Mouse (Mus musculus): ENCODE measurements around the gene Olfr1260.

Olfr1260 gene

DNA sequence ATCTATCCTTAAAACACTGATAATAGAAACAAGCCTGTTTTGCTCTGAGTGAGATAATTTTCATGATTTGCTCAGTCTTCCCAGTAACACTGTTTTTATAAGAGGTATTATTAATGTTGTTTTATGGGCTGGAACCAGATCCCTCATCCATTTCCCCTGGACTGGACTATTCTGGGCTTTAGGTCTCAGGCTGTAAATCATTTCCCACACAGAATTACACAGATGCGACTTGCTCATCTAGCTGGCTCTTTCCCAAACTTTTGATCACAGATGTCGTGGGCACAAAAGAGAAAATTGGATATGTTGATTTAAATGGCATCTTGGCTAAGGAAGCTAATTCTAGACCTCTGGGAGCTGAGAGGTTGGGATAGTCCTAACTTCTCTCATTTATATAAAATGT is at the start of gene Olfr1260:
TSS of gene Olfr1260 (plus strand) at position 157 of the 400 bp plus-strand sequence.
- DNase-seq (ENCODE audit: low read depth, low spot score) = no peak

DNA sequence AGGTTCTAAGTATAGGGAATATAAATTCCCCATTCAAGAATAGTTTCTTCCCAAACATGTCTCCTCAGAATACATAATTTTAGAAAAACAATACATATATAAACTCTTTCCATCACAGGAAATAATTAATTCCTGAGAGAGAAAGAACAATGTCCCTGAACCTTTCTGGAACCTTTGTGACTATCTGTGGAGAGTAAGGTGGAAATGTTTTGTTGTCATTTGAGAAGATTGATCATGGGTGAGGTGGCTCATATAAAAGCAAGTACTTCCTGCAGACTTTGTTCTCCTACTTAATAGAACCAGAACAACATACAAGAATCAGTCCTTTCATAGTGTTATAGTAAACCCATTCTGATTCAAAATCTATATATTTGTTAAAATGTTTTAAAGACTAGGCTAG is 47.1 kb upstream of the Olfr1260 start, which contains the start of gene Olfr1258:
TSS of gene Olfr1258 (plus strand) at position 301 of the 400 bp plus-strand sequence.
- DNase-seq (ENCODE audit: low read depth, low spot score) = no peak

DNA sequence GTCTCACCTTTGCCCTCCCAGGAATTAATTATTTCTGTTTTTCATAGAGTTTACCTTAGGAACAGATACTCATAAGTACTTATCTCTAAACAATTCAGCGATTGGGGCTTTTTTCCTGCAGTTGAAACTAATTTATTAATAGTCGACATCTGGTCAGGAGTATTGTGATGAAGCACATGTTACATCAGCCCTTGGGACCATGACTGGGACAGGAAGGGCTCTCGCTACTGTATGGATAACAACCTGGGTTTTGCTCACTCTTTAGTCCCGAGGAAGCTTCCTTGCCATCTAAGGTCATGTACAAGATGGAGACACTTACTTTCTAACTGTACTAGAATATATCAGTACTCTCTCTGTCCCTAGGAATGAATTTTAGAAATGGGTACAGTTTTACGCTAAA is 25.6 kb upstream of the Olfr1260 start, which contains the start of gene Olfr1259:
TSS of gene Olfr1259 (minus strand) at position 101 of the 400 bp plus-strand sequence.
- no peak for DNase-seq (ENCODE audit: low read depth, low spot score)

DNA sequence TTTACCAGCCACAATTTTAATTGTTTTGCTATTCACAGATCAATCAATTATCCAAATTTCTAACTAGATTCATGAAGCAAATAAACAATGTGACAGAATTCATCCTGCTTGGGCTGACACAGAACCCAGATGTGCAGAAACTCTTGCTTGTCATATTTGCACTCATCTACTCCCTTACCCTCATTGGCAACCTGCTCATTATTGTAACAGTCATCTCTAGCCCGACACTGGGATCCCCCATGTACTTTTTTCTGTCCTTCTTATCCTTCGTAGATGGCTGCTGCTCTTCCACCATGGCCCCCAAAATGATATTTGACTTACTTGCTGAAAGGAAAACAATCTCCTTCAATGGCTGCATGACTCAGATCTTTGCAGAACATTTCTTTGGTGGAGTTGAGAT is 3.6 kb downstream of the Olfr1260 start:
- DNase-seq (ENCODE audit: low read depth, low spot score) = no peak

DNA sequence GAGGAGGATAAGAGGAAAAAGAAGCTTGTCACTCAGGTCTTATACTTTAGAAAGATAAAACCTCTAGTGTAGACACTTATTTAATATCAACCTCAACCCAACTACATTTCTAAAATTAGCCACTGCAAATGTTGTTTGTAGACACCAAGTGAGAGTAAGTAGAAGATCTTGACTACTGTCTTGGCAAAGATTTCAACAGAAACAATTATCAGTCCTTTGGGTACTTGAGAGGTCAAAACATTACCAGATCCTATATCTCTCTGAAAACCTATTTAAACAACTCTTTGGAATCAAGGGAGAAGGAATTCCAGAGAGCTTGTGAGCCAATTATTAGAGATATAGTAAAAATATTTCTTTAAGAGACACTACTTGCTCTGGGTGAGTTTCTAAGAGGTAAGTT is 16.8 kb downstream of the Olfr1260 start, which contains the start of gene Olfr1261:
TSS of gene Olfr1261 (plus strand) at position 301 of the 400 bp plus-strand sequence.
- DNase-seq (ENCODE audit: low read depth, low spot score) = no peak

DNA sequence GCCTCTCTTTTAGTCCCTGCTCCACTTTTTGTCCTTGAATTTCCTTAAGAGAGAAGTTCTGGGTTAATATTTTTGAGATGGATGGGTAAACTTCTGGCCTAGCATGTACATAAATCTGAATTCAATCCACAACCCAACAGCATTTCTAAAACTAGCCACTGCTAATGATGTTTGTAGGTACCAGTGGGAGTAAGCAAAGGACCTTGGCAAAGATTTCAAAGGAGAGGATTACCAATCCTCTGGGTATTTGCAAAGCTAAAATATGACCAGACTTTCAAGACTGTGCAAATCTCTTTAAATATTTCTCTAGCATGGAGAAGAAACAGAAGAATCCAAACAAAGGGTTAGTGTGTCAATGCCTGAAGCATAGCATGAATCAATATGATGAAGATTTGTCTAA is 25.7 kb downstream of the Olfr1260 start, which contains the start of gene Olfr1262:
TSS of gene Olfr1262 (plus strand) at position 301 of the 400 bp plus-strand sequence.
- DNase-seq (ENCODE audit: low read depth, low spot score) = no peak

DNA sequence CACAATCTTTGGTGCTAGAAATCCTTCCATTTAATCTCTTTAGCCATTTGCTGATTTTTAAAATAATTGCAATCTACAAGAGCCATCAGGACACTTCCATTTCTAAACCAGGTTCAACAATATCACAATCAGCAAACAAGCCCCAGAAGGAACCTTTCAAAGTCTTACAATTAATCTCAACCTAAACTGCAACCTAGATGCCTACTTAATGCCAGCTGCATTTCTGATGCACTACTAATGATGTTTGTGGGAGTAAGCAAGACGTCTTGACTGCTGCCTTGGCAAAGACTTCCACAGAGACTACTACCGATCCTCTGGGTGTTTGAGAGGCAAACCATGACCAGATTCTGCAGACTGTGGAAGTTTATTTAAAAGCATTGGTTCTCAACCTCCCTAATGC is 37.7 kb downstream of the Olfr1260 start, which contains the start of gene Olfr1263:
TSS of gene Olfr1263 (plus strand) at position 301 of the 400 bp plus-strand sequence.
- DNase-seq (ENCODE audit: low read depth, low spot score) = no peak

DNA sequence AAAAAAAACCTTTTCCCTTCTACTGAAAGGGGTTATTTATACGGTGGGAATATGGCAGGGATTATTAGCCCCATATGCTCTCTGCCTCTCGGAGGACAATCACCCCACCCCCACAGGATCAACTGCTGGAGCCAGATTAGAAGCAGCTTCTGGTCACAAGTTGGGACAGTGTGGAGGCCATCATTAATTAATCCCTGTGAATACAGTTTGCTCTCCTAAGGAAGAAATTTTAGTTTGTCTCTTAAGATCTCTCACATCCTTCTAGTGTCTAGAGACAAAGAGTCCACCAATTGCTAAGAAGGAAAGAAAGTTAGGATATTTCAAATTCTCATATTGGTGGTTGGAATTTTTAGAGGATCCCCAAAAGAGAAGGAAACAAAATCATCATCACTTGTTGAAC is 51.3 kb downstream of the Olfr1260 start, which contains the start of gene Olfr1264:
TSS of gene Olfr1264 (minus strand) at position 101 of the 400 bp plus-strand sequence.
- no peak for DNase-seq (ENCODE audit: low read depth, low spot score)

Data from retina, adult 2 months (tissue).